Mouse (Mus musculus) heart, adult 2 months (tissue): ENCODE results near the gene Srrm3.

Source experiments
- CTCF ChIP-seq: fragments of 200-600 bp; IDR thresholded peaks from 2 replicates; pipeline ENCODE4 v1.8.1; 2022; ENCODE audit warnings: antibody characterized with exemption, mild to moderate bottlenecking, moderate library complexity
- EP300 ChIP-seq: fragments of 200-500 bp; IDR thresholded peaks from 2 replicates; pipeline ENCODE4 v1.6.1; 2011; ENCODE audit warnings: low read depth, low read length, control low read depth; ENCODE audit not compliant: insufficient read depth
- POLR2A ChIP-seq: fragments of 200-500 bp; IDR thresholded peaks from 2 replicates; pipeline ENCODE4 v1.6.1; 2011; ENCODE audit warnings: mild to moderate bottlenecking, low read depth, low read length, control low read depth; ENCODE audit not compliant: insufficient read depth

DNA sequence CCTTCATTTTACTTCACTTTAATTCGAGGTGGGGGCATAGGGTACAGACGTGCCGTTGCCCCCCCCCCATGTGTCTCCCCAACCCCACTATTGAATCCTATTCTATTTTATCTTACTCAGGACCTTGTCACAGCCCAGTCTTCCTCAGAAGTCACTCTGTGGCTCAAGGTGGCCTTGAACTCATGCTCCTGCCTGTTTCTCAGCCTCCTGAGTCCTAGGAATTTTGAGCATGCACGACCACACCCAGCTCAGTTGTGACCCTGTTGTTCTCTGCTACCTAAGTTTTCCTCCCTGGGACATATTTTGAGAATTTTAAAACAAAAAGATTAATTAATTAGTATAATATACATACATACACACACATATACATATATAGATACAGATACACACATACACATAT is 3.0 kb upstream of the Srrm3 start:
- TF ChIP-seq POLR2A (no peak), CTCF (no peak), EP300 (no peak)
